22 mouse cellular contexts compared by ENCODE assay signal in the genomic region with DNA sequence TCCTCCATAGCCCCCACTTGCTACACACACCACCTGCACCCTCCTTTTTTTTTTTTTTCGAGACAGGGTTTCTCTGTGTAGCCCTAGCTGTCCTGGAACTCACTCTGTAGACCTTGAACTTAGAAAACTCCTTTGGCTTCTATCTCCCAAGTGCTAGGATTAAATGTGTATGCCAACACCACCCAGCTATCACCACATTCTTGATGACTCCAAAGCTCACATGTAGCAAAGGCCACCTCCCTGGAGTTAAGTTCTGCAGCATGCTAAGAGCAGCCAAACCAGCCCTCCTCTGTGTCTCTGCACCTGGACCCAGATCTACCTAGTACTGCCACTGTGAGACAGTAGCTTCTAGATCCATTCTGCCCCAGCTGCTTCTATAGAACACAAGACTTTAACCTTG. TPM values are rescaled to one million over a fixed set of nuclear protein-coding genes. Genes with fewer than 3 reads are reported as not detected.
DNase-seq lines count a peak whose midpoint lies in the region; ATAC-seq and TF ChIP-seq lines count a peak whose summit lies in the region.
"Had no signal": no experiment of that assay in that cellular context is flagged by ENCODE, and none has a peak within 500 bp of the region (broad histone marks: within the 10 kb centered on the region; RNA-seq: fewer than 3 reads in every experiment).

No protein-coding gene starts in this region.

- peaks cover 15% of the 10 kb centered on the region for H3K36me3 ChIP-seq in heart, adult 2 months (ENCODE audit: control insufficient read depth, insufficient read depth, low read length)
- H3K36me3 ChIP-seq in heart, embryonic 12.5 days: no peaks in the 10 kb centered on the region
- H3K36me3 ChIP-seq in kidney, adult 2 months (ENCODE audit: control insufficient read depth, insufficient read depth, low read length): no peaks in the 10 kb centered on the region
- peaks cover 17% of the 10 kb centered on the region for H3K36me3 ChIP-seq in liver, embryonic 12.5 days
- 0 out of 2 replicates have a peak, but pooled peaks cover 2% of the 10 kb centered on the region for H3K36me3 ChIP-seq in liver, embryonic 11.5 days (ENCODE audit: control insufficient read depth, insufficient read depth, low read length)
- H3K36me3 ChIP-seq: embryonic facial prominence, embryonic 15.5 days; forebrain, embryonic 10.5 days; heart, embryonic 15.5 days; hindbrain, embryonic 12.5 days had no signal

- 72% methylated on average over 1 of the region's 1 CpGs for WGBS in heart, adult 2 months
- WGBS in heart, embryonic 12.5 days: 88% methylated on average over 1 of the region's 1 CpGs
- WGBS in kidney, adult 2 months: 67% methylated on average over 1 of the region's 1 CpGs
- WGBS in liver, embryonic 12.5 days (ENCODE audit: insufficient replicate concordance): 82% methylated on average over 1 of the region's 1 CpGs
- 90% methylated on average over 1 of the region's 1 CpGs for WGBS in liver, embryonic 11.5 days

- DNase-seq in heart, adult 2 months: no peak
- DNase-seq in kidney, adult 2 months: peak; percentile 70
- DNase-seq in kidney, postnatal 4 days: no peak
- DNase-seq in liver, embryonic 11.5 days (ENCODE audit: low spot score): no peak
- no peak for DNase-seq in spleen, adult 18-20 months
- DNase-seq: adrenal gland, postnatal 10 days; cerebellum, adult 11 months; cerebellum, adult 8-10 months; cerebellum, postnatal 14 days; embryo, embryonic 11 days; gastrocnemius, adult 2 months; gastrocnemius, postnatal 25 days; heart, postnatal 36 days had no signal

- no peak overlapping the region for H3K4me3 ChIP-seq in heart, adult 2 months
- no peak overlapping the region for H3K4me3 ChIP-seq in heart, embryonic 12.5 days
- H3K4me3 ChIP-seq in kidney, adult 2 months (ENCODE audit: insufficient read depth, low read depth, low read length): no peak overlapping the region
- H3K4me3 ChIP-seq in liver, embryonic 12.5 days: no peak overlapping the region
- no peak overlapping the region for H3K4me3 ChIP-seq in liver, embryonic 11.5 days (ENCODE audit: low read depth, low read length)
- H3K4me3 ChIP-seq: embryonic facial prominence, embryonic 15.5 days; erythroblast, embryonic 14.5 days; forebrain, embryonic 10.5 days; gastrocnemius, adult 2 months; heart, embryonic 10.5 days; heart, embryonic 15.5 days; hindbrain, embryonic 12.5 days had no signal

- TF ChIP-seq CTCF in heart, adult 2 months (IDR thresholded peaks at IDR 0.05): no peak
- no peak for TF ChIP-seq CTCF in kidney, adult 2 months (conservative IDR thresholded peaks at IDR 0.05; ENCODE audit: insufficient read depth, insufficient read length, low read depth, low read length)

- H3K4me2 ChIP-seq in heart, embryonic 12.5 days: no peak overlapping the region
- no peak overlapping the region for H3K4me2 ChIP-seq in liver, embryonic 12.5 days
- H3K4me2 ChIP-seq in liver, embryonic 11.5 days: no peak overlapping the region
- H3K4me2 ChIP-seq: embryonic facial prominence, embryonic 15.5 days; heart, embryonic 15.5 days; hindbrain, embryonic 12.5 days had no signal

- peaks cover 24% of the 10 kb centered on the region for H3K4me1 ChIP-seq in heart, adult 2 months (ENCODE audit: control insufficient read depth, insufficient read depth, low read length)
- H3K4me1 ChIP-seq in heart, embryonic 12.5 days (replicated peaks): peaks cover 43% of the 10 kb centered on the region
- peaks cover 59% of the 10 kb centered on the region for H3K4me1 ChIP-seq in kidney, adult 2 months (ENCODE audit: control insufficient read depth, insufficient read depth, low read length)
- peaks cover 69% of the 10 kb centered on the region for H3K4me1 ChIP-seq in liver, embryonic 12.5 days
- H3K4me1 ChIP-seq in liver, embryonic 11.5 days (replicated peaks; ENCODE audit: control insufficient read depth, insufficient read depth, low read length): peaks cover 15% of the 10 kb centered on the region
- H3K4me1 ChIP-seq: hindbrain, embryonic 12.5 days had no signal

- no peak for TF ChIP-seq POLR2A in heart, adult 2 months (IDR thresholded peaks at IDR 0.05; ENCODE audit: insufficient read depth, low read depth, low read length)
- no peak for TF ChIP-seq POLR2A in kidney, adult 2 months (IDR thresholded peaks at IDR 0.05; ENCODE audit: low read depth, low read length)

- H3K9ac ChIP-seq in heart, adult 2 months (ENCODE audit: low read depth, low read length): no peak overlapping the region
- H3K9ac ChIP-seq in heart, embryonic 12.5 days: no peak overlapping the region
- H3K9ac ChIP-seq in liver, embryonic 12.5 days: peak overlapping the region; percentile 41; the same call in 1 of the 2 replicates
- no peak overlapping the region for H3K9ac ChIP-seq in liver, embryonic 11.5 days (ENCODE audit: low read depth, low read length)
- H3K9ac ChIP-seq: embryonic facial prominence, embryonic 15.5 days; heart, embryonic 15.5 days; hindbrain, embryonic 12.5 days had no signal

- no peak for ATAC-seq in heart, embryonic 12.5 days (ENCODE audit: insufficient number of reproducible peaks, low FRiP score)
- ATAC-seq in liver, embryonic 12.5 days: no peak
- no peak for ATAC-seq in liver, embryonic 11.5 days (replicated peaks; ENCODE audit: low FRiP score)
- ATAC-seq: forebrain, embryonic 14.5 days had no signal

- H3K79me2 ChIP-seq in heart, adult 2 months (replicated peaks; ENCODE audit: control insufficient read depth, insufficient read depth, low read length): peaks cover 6% of the 10 kb centered on the region

- no peaks in the 10 kb centered on the region for H3K9me3 ChIP-seq in heart, embryonic 12.5 days (replicated peaks)
- no peaks in the 10 kb centered on the region for H3K9me3 ChIP-seq in liver, embryonic 12.5 days (replicated peaks)
- H3K9me3 ChIP-seq in liver, embryonic 11.5 days (ENCODE audit: control insufficient read depth, low read length): no peaks in the 10 kb centered on the region
- H3K9me3 ChIP-seq: embryonic facial prominence, embryonic 15.5 days; forebrain, embryonic 10.5 days; heart, embryonic 10.5 days; heart, embryonic 15.5 days; hindbrain, embryonic 12.5 days had no signal

- intact Hi-C loops in heart, adult 2 months (cut with DNase I): no loop called here

- H3K27me3 ChIP-seq in heart, adult 2 months (ENCODE audit: control insufficient read depth, insufficient read depth, low read length): no peaks in the 10 kb centered on the region
- no peaks in the 10 kb centered on the region for H3K27me3 ChIP-seq in heart, embryonic 12.5 days (replicated peaks)
- no peaks in the 10 kb centered on the region for H3K27me3 ChIP-seq in kidney, adult 2 months (replicated peaks; ENCODE audit: control insufficient read depth, insufficient read depth, low read length)
- H3K27me3 ChIP-seq in liver, embryonic 12.5 days (replicated peaks): no peaks in the 10 kb centered on the region
- no peaks in the 10 kb centered on the region for H3K27me3 ChIP-seq in liver, embryonic 11.5 days (replicated peaks; ENCODE audit: control insufficient read depth, insufficient read depth, low read length)
- H3K27me3 ChIP-seq: embryonic facial prominence, embryonic 15.5 days; heart, embryonic 15.5 days; hindbrain, embryonic 12.5 days had no signal

- peak overlapping the region; percentile 44; the same call in 1 of the 2 replicates for H3K27ac ChIP-seq in heart, adult 2 months
- H3K27ac ChIP-seq in heart, embryonic 12.5 days (ENCODE audit: poor library complexity, severe bottlenecking): no peak overlapping the region
- peak overlapping the region; percentile 59 for H3K27ac ChIP-seq in kidney, adult 2 months (ENCODE audit: insufficient read depth, low read depth, low read length)
- no peak overlapping the region for H3K27ac ChIP-seq in liver, embryonic 12.5 days
- no peak overlapping the region for H3K27ac ChIP-seq in liver, embryonic 11.5 days (ENCODE audit: low read depth, low read length)
- H3K27ac ChIP-seq: embryonic facial prominence, embryonic 15.5 days; forebrain, embryonic 10.5 days; gastrocnemius, adult 2 months; heart, embryonic 10.5 days; heart, embryonic 15.5 days; hindbrain, embryonic 12.5 days had no signal

- no peak for TF ChIP-seq EP300 in heart, adult 2 months (IDR thresholded peaks at IDR 0.05; ENCODE audit: insufficient read depth, low read depth, low read length)

RNA-seq across cellular contexts. Expression of gene Pacsin2, which starts 6.9 kb away (rescaled TPM):
- total RNA-seq in heart, adult 2 months (2021): 100 to 1,000 TPM; 200 to 246 TPM
- 111 and 169 TPM in 2 replicates for polyA plus RNA-seq in heart, adult 2 months (2012; rRNA removed)
- polyA plus RNA-seq in heart, embryonic 12.5 days (2016; fragmentation: Nextera tagmentation; extraction: Ambion mirVana): 70.8 and 72.0 TPM in 2 replicates
- polyA plus RNA-seq in kidney, adult 2 months (2012; rRNA removed): 116 and 126 TPM in 2 replicates
- 65.1 and 68.4 TPM in 2 replicates for polyA plus RNA-seq in liver, embryonic 12.5 days (2016; fragmentation: Nextera tagmentation; extraction: Ambion mirVana)
- polyA plus RNA-seq in liver, embryonic 11.5 days (2014; fragmentation: Nextera tagmentation; extraction: Ambion mirVana): 82.9 and 89.3 TPM in 2 replicates

RNA-seq across cellular contexts. Expression of gene Ttll1, which starts 53.2 kb away (rescaled TPM):
- total RNA-seq in heart, adult 2 months (2021): 10 to 100 TPM; 52.1 to 62.9 TPM
- polyA plus RNA-seq in heart, adult 2 months (2012; rRNA removed): 37.6 and 41.3 TPM in 2 replicates
- polyA plus RNA-seq in heart, embryonic 12.5 days (2016; fragmentation: Nextera tagmentation; extraction: Ambion mirVana): 24.5 and 25.4 TPM in 2 replicates
- polyA plus RNA-seq in kidney, adult 2 months (2012; rRNA removed): 10.3 and 11.1 TPM in 2 replicates
- polyA plus RNA-seq in liver, embryonic 12.5 days (2016; fragmentation: Nextera tagmentation; extraction: Ambion mirVana): 9.6 and 10.0 TPM in 2 replicates
- 12.6 and 14.5 TPM in 2 replicates for polyA plus RNA-seq in liver, embryonic 11.5 days (2014; fragmentation: Nextera tagmentation; extraction: Ambion mirVana)

Comparison
In these comparisons a context has a peak if more than half of its experiments do, and no peak if none do; other contexts are left out.
1. H3K27ac ChIP-seq: peak in heart, adult 2 months (single experiment) and kidney, adult 2 months (single experiment); none in heart, embryonic 12.5 days (single experiment), liver, embryonic 12.5 days (single experiment) and liver, embryonic 11.5 days (single experiment).